Mouse (Mus musculus) megakaryocyte, embryonic 14.5 days (primary cell): ENCODE measurements around the gene Slc35d2.

ENCODE experiments used
- FLI1 ChIP-seq: IDR thresholded peaks from 2 replicates; pipeline ENCODE4 v1.6.1; 2012; ENCODE audit warnings: low read length, inconsistent platforms, mixed read lengths
- GATA1 ChIP-seq: IDR thresholded peaks from 3 replicates; pipeline ENCODE4 v1.6.1; 2012; ENCODE audit warnings: mixed read lengths, low read length, inconsistent platforms, borderline replicate concordance

GRCm38 (mm10) chr13:64092752-64093151, 36.4 kb downstream of the Slc35d2 start:
- no peak for TF ChIP-seq FLI1
- no peak for TF ChIP-seq GATA1
